Mouse (Mus musculus): Measurements from ENCODE around the gene Rhno1. TPM values are rescaled to one million over a fixed set of nuclear protein-coding genes. Genes with fewer than 3 reads are reported as not detected.
"Not testable (repeated sequence)": the region's sequence is repeated elsewhere in the genome, so short reads cannot be mapped to it uniquely, and the experiment has no call there.

The Rhno1 gene
- polyA plus RNA-seq (2012; rRNA removed), result 12.9 and 18.6 TPM in 2 replicates

- DNase-seq (ENCODE audit: low spot score), result peak; percentile 80
Measured at GRCm38 (mm10) chr6:128362381-128363006, at the start of gene Rhno1, which contains the start of gene Foxm1. Rhno1 (minus strand) TSS chr6:128362911. Foxm1 (plus strand) TSS chr6:128362967.

- DNase-seq (ENCODE audit: low spot score), result peak; percentile 70
Measured at GRCm38 (mm10) chr6:128411115-128411514, 48.4 kb upstream of the Rhno1 start.

GRCm38 (mm10) chr6:128410305-128410704 is 47.6 kb upstream of the Rhno1 start:
- DNase-seq (ENCODE audit: low spot score), result no peak

GRCm38 (mm10) chr6:128408544-128409125 is 45.9 kb upstream of the Rhno1 start:
- no peak for DNase-seq (ENCODE audit: low spot score)

GRCm38 (mm10) chr6:128404708-128405107 is 42.0 kb upstream of the Rhno1 start:
- DNase-seq (ENCODE audit: low spot score), result no peak

GRCm38 (mm10) chr6:128399421-128400185 is 36.9 kb upstream of the Rhno1 start:
- DNase-seq (ENCODE audit: low spot score), result no peak

- no peak for DNase-seq (ENCODE audit: low spot score)
Measured at GRCm38 (mm10) chr6:128398996-128399395, 36.3 kb upstream of the Rhno1 start, which contains the start of gene Nrip2. Nrip2 (plus strand) TSS chr6:128399296.

GRCm38 (mm10) chr6:128397574-128398261 is 35.0 kb upstream of the Rhno1 start:
- DNase-seq (ENCODE audit: low spot score), result no peak

- no peak for DNase-seq (ENCODE audit: low spot score)
Measured at GRCm38 (mm10) chr6:128390683-128391082, 28.0 kb upstream of the Rhno1 start.

GRCm38 (mm10) chr6:128389185-128389584 is 26.5 kb upstream of the Rhno1 start:
- DNase-seq (ENCODE audit: low spot score), result no peak

- no peak for DNase-seq (ENCODE audit: low spot score)
Measured at GRCm38 (mm10) chr6:128385026-128385425, 22.3 kb upstream of the Rhno1 start.

- no peak for DNase-seq (ENCODE audit: low spot score)
Measured at GRCm38 (mm10) chr6:128383752-128384151, 21.0 kb upstream of the Rhno1 start.

GRCm38 (mm10) chr6:128381254-128381653 is 18.5 kb upstream of the Rhno1 start:
- no peak for DNase-seq (ENCODE audit: low spot score)

GRCm38 (mm10) chr6:128380594-128381167 is 18.0 kb upstream of the Rhno1 start:
- DNase-seq (ENCODE audit: low spot score), result not testable (repeated sequence)

- no peak for DNase-seq (ENCODE audit: low spot score)
Measured at GRCm38 (mm10) chr6:128379636-128380035, 16.9 kb upstream of the Rhno1 start.

- no peak for DNase-seq (ENCODE audit: low spot score)
Measured at GRCm38 (mm10) chr6:128376371-128377085, 13.8 kb upstream of the Rhno1 start.

GRCm38 (mm10) chr6:128375192-128375591 is 12.5 kb upstream of the Rhno1 start, which contains the start of the genes Tex52 and Gm44596:
Tex52 (plus strand) TSS chr6:128375456.
Gm44596 (plus strand) TSS chr6:128375503.
- DNase-seq (ENCODE audit: low spot score), result no peak

GRCm38 (mm10) chr6:128370040-128370439 is 7.3 kb upstream of the Rhno1 start:
- no peak for DNase-seq (ENCODE audit: low spot score)

- no peak for DNase-seq (ENCODE audit: low spot score)
Measured at GRCm38 (mm10) chr6:128366466-128366865, 3.8 kb upstream of the Rhno1 start.

GRCm38 (mm10) chr6:128364721-128365120 is 2.0 kb upstream of the Rhno1 start:
- DNase-seq (ENCODE audit: low spot score), result no peak

Data from urinary bladder, adult 2 months (tissue).